Mouse (Mus musculus): ENCODE measurements around the gene Ntm.

DNA sequence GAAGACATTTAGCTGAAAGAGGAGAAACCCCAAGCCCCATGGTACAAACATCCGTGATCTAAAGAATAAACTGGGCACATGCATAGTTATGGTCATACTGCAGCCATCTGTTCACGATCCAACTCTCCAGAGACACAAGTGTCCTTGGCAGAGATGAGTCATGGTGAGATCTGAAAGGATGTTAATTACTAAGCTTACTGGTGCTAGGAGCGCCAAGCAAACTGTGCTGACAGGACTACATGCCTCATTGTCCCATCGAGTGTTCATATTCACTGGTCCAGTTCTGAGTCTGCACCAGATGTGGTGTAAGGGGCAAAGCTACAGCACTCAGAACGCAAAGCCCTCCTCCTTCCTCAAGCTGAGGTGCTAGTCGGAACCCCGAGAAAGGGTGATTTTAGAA lies 745.0 kb downstream of the Ntm start:
- TF ChIP-seq CTCF (IDR thresholded peaks at IDR 0.05; ENCODE audit: control insufficient read depth, insufficient read depth, insufficient read length) (no peak), CEBPB (IDR thresholded peaks at IDR 0.05; ENCODE audit: low read depth) (no peak), MAX (IDR thresholded peaks at IDR 0.05) (no peak), USF1 (IDR thresholded peaks at IDR 0.05; ENCODE audit: low read depth) (no peak)

Measured in C2C12 (cell line).